Mouse (Mus musculus) embryonic facial prominence, embryonic 14.5 days (tissue): ENCODE results near the gene Dlg2. TPM values are rescaled to one million over a fixed set of nuclear protein-coding genes. Genes with fewer than 3 reads are reported as not detected.

Source experiments
- ATAC-seq: fragments of 200-750 bp; cut with Nextera tagmentation; 2 replicates; pipeline ENCODE4 v1.8.0; 2017; ENCODE audit warnings: low read depth, moderate number of reproducible peaks, moderate TSS enrichment
- DNase-seq: peaks from one replicate; pipeline ENCODE4 v3.0.0-alpha.2; 2015; ENCODE audit warnings: low spot score
- H3K27ac ChIP-seq: fragments of 300-500 bp; sonication (generic); replicated peaks from 2 replicates; pipeline ENCODE4 v1.5.1; 2014; ENCODE audit warnings: low read depth, mild to moderate bottlenecking, low read length, moderate library complexity
- H3K27me3 ChIP-seq: fragments of 300-500 bp; sonication (generic); replicated peaks from 2 replicates; pipeline ENCODE4 v1.6.1; 2014; ENCODE audit warnings: low read length; ENCODE audit not compliant: control insufficient read depth, insufficient read depth
- H3K36me3 ChIP-seq: fragments of 300-500 bp; sonication (generic); 2 replicates; pipeline ENCODE4 v1.6.1; 2014; ENCODE audit warnings: low read length, mixed read lengths; ENCODE audit not compliant: control insufficient read depth, insufficient read depth
- H3K4me1 ChIP-seq: fragments of 300-500 bp; sonication (generic); 2 replicates; pipeline ENCODE4 v1.6.1; 2014; ENCODE audit warnings: antibody characterized with exemption, low read length; ENCODE audit not compliant: control insufficient read depth, insufficient read depth
- H3K4me2 ChIP-seq: fragments of 300-500 bp; sonication (generic); 2 replicates; pipeline ENCODE4 v1.6.1; 2014; ENCODE audit warnings: low read depth, mild to moderate bottlenecking, low read length, moderate library complexity, mixed read lengths
- H3K4me3 ChIP-seq: fragments of 300-500 bp; sonication (generic); 2 replicates; pipeline ENCODE4 v1.5.1; 2014; ENCODE audit warnings: low read depth, mild to moderate bottlenecking, low read length
- H3K9ac ChIP-seq: fragments of 300-500 bp; sonication (generic); 2 replicates; pipeline ENCODE4 v1.6.1; 2014; ENCODE audit warnings: low read depth, mild to moderate bottlenecking, low read length, moderate library complexity, mixed read lengths
- H3K9me3 ChIP-seq: fragments of 300-500 bp; sonication (generic); 2 replicates; pipeline ENCODE4 v1.6.1; 2016; ENCODE audit warnings: low read length; ENCODE audit not compliant: control insufficient read depth
- WGBS: fragments of 180-500 bp; shearing (Covaris S2); extraction: QIAGEN DNeasy Blood & Tissue Kit; methylation state at CpG from one replicate; pipeline ENCODE4 v1.1.7; 2014; 5-methylcytosine and 5-hydroxymethylcytosine counted together
- polyA plus RNA-seq: library from polyadenylated mRNA; unstranded; fragments of >200 nt; fragmentation: Nextera tagmentation; extraction: Ambion mirVana; gene quantifications from 2 replicates; pipeline ENCODE4 v1.2.1, GENCODE M21; 2014

The Dlg2 gene
- polyA plus RNA-seq, 1 experiment from 2014 or later, result 5.1 TPM

DNA sequence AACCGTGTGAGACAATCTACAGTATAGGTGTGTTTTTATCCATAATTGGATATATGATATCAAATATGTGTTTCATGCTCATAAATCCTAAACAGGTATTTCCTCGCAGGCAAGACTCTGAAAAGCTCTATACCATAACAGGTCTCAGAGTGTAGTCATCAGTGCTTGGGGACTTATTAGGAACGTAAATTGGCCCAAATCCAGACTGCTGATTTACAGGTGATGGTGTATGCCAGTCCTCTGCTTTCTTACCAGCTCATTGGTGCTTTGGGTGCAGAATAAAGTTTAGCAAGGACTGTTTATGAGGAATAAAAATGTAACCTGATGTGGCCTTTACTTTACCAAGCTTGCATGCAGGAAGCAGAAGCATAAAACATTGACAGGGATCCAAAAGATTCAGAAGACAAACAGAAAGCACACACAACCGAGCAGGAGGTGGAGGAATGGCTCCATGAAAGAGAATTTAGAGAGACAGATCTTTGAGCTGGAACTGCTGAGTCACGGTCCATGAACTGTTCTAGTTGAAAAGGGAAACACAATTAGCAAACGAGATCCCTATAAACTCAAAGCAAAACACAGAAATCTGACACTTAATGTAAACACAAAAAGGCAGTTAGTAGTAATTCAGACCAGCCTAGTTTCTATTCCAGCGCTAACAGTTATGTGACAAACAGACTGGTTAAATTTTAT lies 226.8 kb downstream of the Dlg2 start:
- H3K9me3 ChIP-seq, result no peaks in the 10 kb centered on the region
- no peaks in the 10 kb centered on the region for H3K4me1 ChIP-seq
- no peak overlapping the region for H3K27ac ChIP-seq
- H3K4me2 ChIP-seq, result no peak overlapping the region
- ATAC-seq, result no peak; the same call in 1 of the 2 replicates
- no peak overlapping the region for H3K9ac ChIP-seq
- no peaks in the 10 kb centered on the region for H3K27me3 ChIP-seq
- WGBS, result 43% methylated on average over 7 of the region's 7 CpGs
- DNase-seq, result peak; percentile 44
- H3K4me3 ChIP-seq, result no peak overlapping the region
- H3K36me3 ChIP-seq, result no peaks in the 10 kb centered on the region

- ATAC-seq, result no peak
- no peaks in the 10 kb centered on the region for H3K9me3 ChIP-seq
- WGBS, result 76% methylated on average over 1 of the region's 1 CpGs
Measured at GRCm38 (mm10) chr7:90703951-90704350, 227.5 kb downstream of the Dlg2 start.

GRCm38 (mm10) chr7:90734086-90734485 lies 257.6 kb downstream of the Dlg2 start:
- no peaks in the 10 kb centered on the region for H3K9me3 ChIP-seq
- H3K27me3 ChIP-seq, result no peaks in the 10 kb centered on the region
- 40% methylated on average over 3 of the region's 3 CpGs for WGBS
- no peaks in the 10 kb centered on the region for H3K36me3 ChIP-seq
- H3K9ac ChIP-seq, result no peak overlapping the region
- H3K4me2 ChIP-seq, result no peak overlapping the region
- DNase-seq (peak; percentile 19), ATAC-seq (peak; percentile 84)
- no peak overlapping the region for H3K4me3 ChIP-seq
- no peaks in the 10 kb centered on the region for H3K4me1 ChIP-seq
- no peak overlapping the region for H3K27ac ChIP-seq

More at GRCm38 (mm10) chr7:90703951-90704350, 227.5 kb downstream of the Dlg2 start:
- Histone ChIP-seq H3K27me3 (no peaks in the 10 kb centered on the region), H3K4me2 (no peak overlapping the region), H3K36me3 (no peaks in the 10 kb centered on the region), H3K4me3 (no peak overlapping the region), H3K4me1 (no peaks in the 10 kb centered on the region), H3K27ac (no peak overlapping the region), H3K9ac (no peak overlapping the region)
- no peak for DNase-seq

- Histone ChIP-seq H3K4me2 (no peak overlapping the region), H3K9me3 (no peaks in the 10 kb centered on the region), H3K9ac (no peak overlapping the region), H3K36me3 (no peaks in the 10 kb centered on the region), H3K4me1 (no peaks in the 10 kb centered on the region), H3K4me3 (no peak overlapping the region), H3K27ac (no peak overlapping the region), H3K27me3 (no peaks in the 10 kb centered on the region)
- WGBS, result 52% methylated on average over 1 of the region's 1 CpGs
- DNase-seq, result no peak
- ATAC-seq, result no peak
Measured at GRCm38 (mm10) chr7:90736369-90736768, 259.9 kb downstream of the Dlg2 start.

DNA sequence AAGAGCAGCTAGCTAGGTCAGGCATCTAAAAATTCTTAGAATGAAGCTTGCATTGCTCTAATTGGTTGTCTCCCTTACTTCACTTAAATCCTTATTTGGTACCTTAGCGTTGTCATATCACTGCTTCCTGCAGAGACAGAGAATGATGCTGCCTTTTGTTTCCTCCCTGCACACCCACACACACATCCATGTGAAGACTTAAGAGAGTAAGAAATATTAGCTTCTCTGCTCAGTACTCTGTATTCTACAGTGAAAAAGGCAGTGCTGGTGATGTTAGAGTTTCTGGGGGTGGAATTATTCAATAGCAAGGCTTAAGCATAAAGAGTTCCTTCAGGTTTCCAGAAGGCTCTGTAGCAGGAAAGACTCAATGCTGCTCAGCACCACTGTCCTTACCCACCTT lies 272.2 kb downstream of the Dlg2 start:
- Histone ChIP-seq H3K27me3 (no peaks in the 10 kb centered on the region), H3K4me2 (no peak overlapping the region), H3K9me3 (no peaks in the 10 kb centered on the region), H3K4me3 (no peak overlapping the region), H3K36me3 (no peaks in the 10 kb centered on the region), H3K9ac (no peak overlapping the region), H3K4me1 (no peaks in the 10 kb centered on the region), H3K27ac (no peak overlapping the region)
- 76% methylated on average over 1 of the region's 1 CpGs for whole genome bisulfite sequencing
- DNase-seq (no peak), ATAC-seq (no peak)

DNA sequence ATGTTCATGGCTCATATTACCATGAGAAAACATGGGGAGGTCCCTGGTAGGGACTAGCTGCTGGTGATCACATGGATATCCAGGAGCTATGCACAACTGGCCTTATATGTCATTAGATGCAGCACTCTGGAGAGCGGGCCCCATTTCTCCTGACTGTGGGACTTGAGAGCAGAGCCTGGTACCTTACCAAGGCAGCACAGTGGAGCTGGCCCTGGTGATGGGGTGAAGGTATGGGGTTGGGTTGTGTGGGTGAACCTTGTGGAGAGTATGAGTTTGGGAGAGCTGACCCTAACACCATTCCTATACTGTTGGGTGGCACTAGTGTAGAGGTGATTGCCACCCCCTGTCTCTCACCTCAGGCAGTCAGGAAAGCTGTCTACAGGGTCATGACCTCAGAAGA lies 311.5 kb downstream of the Dlg2 start:
- ATAC-seq (no peak), DNase-seq (no peak)
- Histone ChIP-seq H3K9ac (no peak overlapping the region), H3K4me3 (no peak overlapping the region), H3K27ac (no peak overlapping the region), H3K9me3 (no peaks in the 10 kb centered on the region), H3K36me3 (no peaks in the 10 kb centered on the region), H3K4me2 (no peak overlapping the region), H3K4me1 (no peaks in the 10 kb centered on the region), H3K27me3 (no peaks in the 10 kb centered on the region)
- 92% methylated on average over 1 of the region's 1 CpGs for WGBS

GRCm38 (mm10) chr7:90791522-90791921 lies 315.1 kb downstream of the Dlg2 start:
- ATAC-seq (no peak), DNase-seq (no peak)
- Histone ChIP-seq H3K27ac (no peak overlapping the region), H3K36me3 (no peaks in the 10 kb centered on the region), H3K27me3 (no peaks in the 10 kb centered on the region), H3K4me3 (no peak overlapping the region), H3K4me2 (no peak overlapping the region), H3K4me1 (no peaks in the 10 kb centered on the region), H3K9ac (no peak overlapping the region), H3K9me3 (no peaks in the 10 kb centered on the region)
- 71% methylated on average over 1 of the region's 1 CpGs for WGBS

- H3K4me1 ChIP-seq, result no peaks in the 10 kb centered on the region
- no peak overlapping the region for H3K4me3 ChIP-seq
- H3K4me2 ChIP-seq, result no peak overlapping the region
- no peak for DNase-seq
- 78% methylated on average over 3 of the region's 3 CpGs for WGBS
- H3K27ac ChIP-seq, result no peak overlapping the region
- ATAC-seq, result no peak
- H3K9me3 ChIP-seq, result no peaks in the 10 kb centered on the region
- H3K36me3 ChIP-seq, result no peaks in the 10 kb centered on the region
- no peaks in the 10 kb centered on the region; the same call in 1 of the 2 replicates for H3K27me3 ChIP-seq
- H3K9ac ChIP-seq, result no peak overlapping the region
Measured at GRCm38 (mm10) chr7:90825640-90826039, 349.2 kb downstream of the Dlg2 start.

DNA sequence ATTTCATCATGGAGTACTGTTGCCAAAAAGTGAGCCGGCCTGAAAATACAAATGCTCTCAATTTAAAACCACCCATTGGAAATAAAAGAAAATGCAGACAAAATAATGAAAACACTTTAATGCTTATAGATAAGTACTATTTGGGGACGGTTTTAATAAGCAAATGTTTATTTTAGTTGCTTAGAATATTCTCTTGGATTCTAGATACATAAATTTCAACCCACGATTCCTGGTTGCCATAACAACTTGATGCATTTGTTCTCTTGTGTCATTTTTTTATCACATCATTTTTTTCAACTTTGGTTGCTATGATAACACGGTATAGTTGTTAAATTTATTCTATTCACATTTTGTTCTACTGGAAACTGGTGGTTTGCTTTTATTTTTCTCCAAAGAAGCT lies 364.8 kb downstream of the Dlg2 start:
- Histone ChIP-seq H3K9ac (no peak overlapping the region), H3K27ac (no peak overlapping the region), H3K27me3 (no peaks in the 10 kb centered on the region), H3K4me2 (no peak overlapping the region), H3K9me3 (no peaks in the 10 kb centered on the region), H3K4me1 (no peaks in the 10 kb centered on the region), H3K4me3 (no peak overlapping the region), H3K36me3 (no peaks in the 10 kb centered on the region)
- WGBS, result 71% methylated on average over 4 of the region's 4 CpGs
- no peak for DNase-seq
- no peak for ATAC-seq
